Mouse (Mus musculus): ENCODE measurements around the gene Aldh1l1. TPM values are rescaled to one million over a fixed set of nuclear protein-coding genes. Genes with fewer than 3 reads are reported as not detected.

Aldh1l1 gene
- total and polyA plus RNA-seq, 3 experiments, result 0.04 to 0.14 TPM; not detected in 1

DNA sequence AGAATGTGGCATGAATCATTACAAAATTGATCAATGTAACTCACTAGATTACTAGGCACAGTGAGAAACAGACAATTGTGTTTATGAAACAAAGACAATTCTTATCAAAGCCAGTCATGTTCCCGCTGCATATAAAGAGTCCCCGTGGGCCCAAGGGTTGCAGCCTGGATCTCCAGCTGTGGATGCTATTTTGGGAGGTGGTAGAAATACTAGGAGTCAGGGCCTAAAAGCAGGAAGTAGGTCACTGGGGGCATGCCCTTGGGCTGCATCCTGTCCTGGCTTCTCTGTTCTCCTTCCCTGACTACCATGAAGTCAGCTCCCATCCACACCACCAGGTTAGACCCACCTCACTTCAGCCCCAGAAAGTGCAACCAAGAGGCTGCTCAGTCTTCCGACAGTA is 10.0 kb downstream of the Aldh1l1 start:
- no peak for TF ChIP-seq CTCF (IDR thresholded peaks at IDR 0.05 in 2 of 3, conservative IDR thresholded peaks at IDR 0.05 in 1 of 3; ENCODE audit: control insufficient read depth in 1 of 3, insufficient read depth in 1 of 3, low read depth in 2 of 3, low read length in 3 of 3, poor library complexity in 1 of 3, severe bottlenecking in 1 of 3)
- TF ChIP-seq ELF1 (IDR thresholded peaks at IDR 0.05; ENCODE audit: low read depth, low read length), result no peak
- no peak for TF ChIP-seq MAZ (IDR thresholded peaks at IDR 0.05; ENCODE audit: low read depth, low read length)
- TF ChIP-seq ZKSCAN1 (IDR thresholded peaks at IDR 0.05; ENCODE audit: low read depth, low read length), result no peak
- H3K9me3 ChIP-seq (replicated peaks; ENCODE audit: insufficient read depth, low read length), result no peaks in the 10 kb centered on the region
- H3K36me3 ChIP-seq (ENCODE audit: control insufficient read depth in 1 of 2, insufficient read depth in 2 of 2, low read length in 2 of 2), result no peaks in the 10 kb centered on the region
- no peaks in the 10 kb centered on the region for H3K79me2 ChIP-seq (ENCODE audit: control insufficient read depth, insufficient read depth, low read length, poor library complexity)
- peaks cover 0 to 3% of the 10 kb centered on the region in 2 experiments for H3K27me3 ChIP-seq (ENCODE audit: control insufficient read depth in 1 of 2, insufficient read depth in 2 of 2, low read length in 2 of 2)
- no peak overlapping the region for H3K27ac ChIP-seq (ENCODE audit: control insufficient read depth, low read depth, low read length)
- DNase-seq (ENCODE audit: low read depth, low spot score), result no peak
- H3K9ac ChIP-seq (ENCODE audit: control insufficient read depth, low read depth, low read length, poor library complexity, severe bottlenecking), result no peak overlapping the region
- no peaks in the 10 kb centered on the region for H3K4me1 ChIP-seq (ENCODE audit: control insufficient read depth in 1 of 2, insufficient read depth in 2 of 2, low read length in 2 of 2)
- H3K4me3 ChIP-seq (ENCODE audit: control insufficient read depth in 1 of 2, insufficient read depth in 1 of 2, low read depth in 2 of 2, low read length in 2 of 2), result no peak overlapping the region

DNA sequence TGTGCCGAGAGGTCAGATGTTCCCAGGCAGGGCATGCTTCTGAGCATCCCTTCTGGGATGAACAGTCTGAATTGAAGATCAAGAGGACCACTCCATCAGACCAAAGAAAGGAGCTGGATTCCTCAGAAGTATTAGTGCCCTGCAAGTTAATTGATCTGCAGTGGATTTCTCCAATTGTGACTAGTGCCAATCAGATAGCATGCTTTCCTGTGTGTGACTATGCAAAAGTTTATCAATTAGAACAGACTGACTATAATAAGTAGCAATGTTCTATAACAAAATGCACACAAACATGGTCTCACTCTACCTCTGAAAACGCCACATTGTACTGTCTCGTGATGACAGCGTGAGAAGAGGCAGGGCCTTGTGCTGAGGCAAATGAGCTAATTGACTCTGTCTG is 13.3 kb downstream of the Aldh1l1 start:
- H3K27ac ChIP-seq (ENCODE audit: control insufficient read depth, low read depth, low read length), result no peak overlapping the region
- TF ChIP-seq GABPA (IDR thresholded peaks at IDR 0.05; ENCODE audit: low read depth, low read length) (no peak), ZC3H11A (IDR thresholded peaks at IDR 0.05; ENCODE audit: low read depth, low read length) (no peak), E2F4 (IDR thresholded peaks at IDR 0.05; ENCODE audit: borderline replicate concordance, low read depth, low read length) (no peak), TAL1 (IDR thresholded peaks at IDR 0.05; ENCODE audit: low read length) (no peak), ZMIZ1 (IDR thresholded peaks at IDR 0.05; ENCODE audit: low read depth, low read length) (no peak), TCF12 (IDR thresholded peaks at IDR 0.05; ENCODE audit: low read depth, low read length) (no peak), ELF1 (IDR thresholded peaks at IDR 0.05; ENCODE audit: low read depth, low read length) (no peak), MEF2A (IDR thresholded peaks at IDR 0.05; ENCODE audit: extremely low read depth, insufficient replicate concordance, low read depth, low read length, poor library complexity, severe bottlenecking) (no peak), USF2 (IDR thresholded peaks at IDR 0.05; ENCODE audit: borderline replicate concordance in 1 of 2, insufficient read depth in 1 of 2, low read depth in 1 of 2, low read length in 2 of 2) (no peak), POLR2A (IDR thresholded peaks at IDR 0.05; ENCODE audit: control insufficient read depth in 1 of 2, insufficient read depth in 1 of 2, low read depth in 1 of 2, low read length in 2 of 2, poor library complexity in 1 of 2) (no peak), NELFE (IDR thresholded peaks at IDR 0.05; ENCODE audit: low read depth, low read length) (no peak), POLR2AphosphoS5 (IDR thresholded peaks at IDR 0.05; ENCODE audit: borderline replicate concordance, low read depth, low read length) (no peak), BHLHE40 (IDR thresholded peaks at IDR 0.05; ENCODE audit: borderline replicate concordance, low read depth, low read length) (no peak), USF1 (IDR thresholded peaks at IDR 0.05; ENCODE audit: low read depth, low read length) (no peak), TBP (IDR thresholded peaks at IDR 0.05; ENCODE audit: low read depth, low read length) (no peak), KAT2A (conservative IDR thresholded peaks at IDR 0.05; ENCODE audit: low read depth, low read length) (no peak), RAD21 (IDR thresholded peaks at IDR 0.05; ENCODE audit: low read depth, low read length) (no peak), GATA1 (IDR thresholded peaks at IDR 0.05; ENCODE audit: low read depth, low read length) (no peak)
- H3K4me1 ChIP-seq (ENCODE audit: control insufficient read depth in 1 of 2, insufficient read depth in 2 of 2, low read length in 2 of 2), result no peaks in the 10 kb centered on the region
- H3K4me3 ChIP-seq (ENCODE audit: control insufficient read depth in 1 of 2, insufficient read depth in 1 of 2, low read depth in 2 of 2, low read length in 2 of 2), result no peak overlapping the region
- peaks cover 0 to 3% of the 10 kb centered on the region in 2 experiments for H3K27me3 ChIP-seq (ENCODE audit: control insufficient read depth in 1 of 2, insufficient read depth in 2 of 2, low read length in 2 of 2)
- no peaks in the 10 kb centered on the region for H3K79me2 ChIP-seq (ENCODE audit: control insufficient read depth, insufficient read depth, low read length, poor library complexity)
- no peaks in the 10 kb centered on the region for H3K9me3 ChIP-seq (replicated peaks; ENCODE audit: insufficient read depth, low read length)
- H3K9ac ChIP-seq (ENCODE audit: control insufficient read depth, low read depth, low read length, poor library complexity, severe bottlenecking), result no peak overlapping the region
- no peak for DNase-seq (ENCODE audit: low read depth, low spot score)
- no peaks in the 10 kb centered on the region for H3K36me3 ChIP-seq (ENCODE audit: control insufficient read depth in 1 of 2, insufficient read depth in 2 of 2, low read length in 2 of 2)
